Comparison of ENCODE assay signal across 8 mouse cellular contexts in the genomic region with DNA sequence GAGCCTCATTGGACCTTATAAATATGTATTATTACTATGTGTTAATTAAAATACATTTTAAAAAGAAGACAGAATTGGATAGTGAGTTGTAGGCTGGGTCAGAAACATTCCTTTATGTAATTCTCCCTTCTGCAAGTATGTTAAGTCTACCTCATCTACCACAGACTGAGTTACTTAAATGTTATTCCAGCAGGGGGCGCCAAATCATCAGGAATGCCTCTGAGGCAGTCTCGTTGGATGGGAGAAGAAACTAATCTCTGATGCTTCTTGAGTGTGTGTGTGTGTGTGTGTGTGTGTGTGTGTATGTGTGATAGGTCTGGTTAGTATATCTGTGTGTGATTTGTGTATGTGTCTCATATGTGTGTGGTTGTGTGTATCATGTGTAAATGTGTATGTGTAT. TPM values are rescaled to one million over a fixed set of nuclear protein-coding genes. Genes with fewer than 3 reads are reported as not detected.
DNase-seq lines count a peak whose midpoint lies in the region; ATAC-seq and TF ChIP-seq lines count a peak whose summit lies in the region.
"Had no signal": no experiment of that assay in that cellular context is flagged by ENCODE, and none has a peak within 500 bp of the region (broad histone marks: within the 10 kb centered on the region; RNA-seq: fewer than 3 reads in every experiment).

No protein-coding gene starts in this region.

- no peak overlapping the region for H3K27ac ChIP-seq in forebrain, embryonic 15.5 days (replicated peaks)
- no peak overlapping the region for H3K27ac ChIP-seq in left cerebral cortex, adult 2 months
- H3K27ac ChIP-seq in midbrain, embryonic 10.5 days (replicated peaks) = no peak overlapping the region

- no peak overlapping the region for H3K4me2 ChIP-seq in forebrain, embryonic 15.5 days (replicated peaks)

- intact Hi-C loops in left cerebral cortex, adult 2 months (cut with DNase I) = loop anchor here (1.0 to 10.0 kb wide), 6 partner anchors 113 to 547 kb away; a partner anchor contains a TSS

- H3K9ac ChIP-seq in forebrain, embryonic 15.5 days (replicated peaks) = no peak overlapping the region

- WGBS in forebrain, embryonic 15.5 days = 2% methylated on average over 2 of the region's 2 CpGs
- WGBS in midbrain, embryonic 10.5 days = 1% methylated on average over 2 of the region's 2 CpGs

- peak; percentile 83 for ATAC-seq in forebrain, embryonic 15.5 days (replicated peaks)

- no peaks in the 10 kb centered on the region for H3K9me3 ChIP-seq in forebrain, embryonic 15.5 days
- H3K9me3 ChIP-seq in midbrain, embryonic 10.5 days (replicated peaks) = no peaks in the 10 kb centered on the region

- H3K36me3 ChIP-seq in forebrain, embryonic 15.5 days = no peaks in the 10 kb centered on the region
- H3K36me3 ChIP-seq in midbrain, embryonic 10.5 days = no peaks in the 10 kb centered on the region

- no peaks in the 10 kb centered on the region for H3K27me3 ChIP-seq in forebrain, embryonic 15.5 days
- peaks cover 13% of the 10 kb centered on the region for H3K27me3 ChIP-seq in midbrain, embryonic 10.5 days (ENCODE audit: low read depth, poor library complexity, severe bottlenecking)

- peak; percentile 72 for TF ChIP-seq CTCF in left cerebral cortex, adult 2 months (IDR thresholded peaks at IDR 0.05)

- peaks cover 6% of the 10 kb centered on the region for H3K4me1 ChIP-seq in forebrain, embryonic 15.5 days
- peaks cover 26% of the 10 kb centered on the region for H3K4me1 ChIP-seq in midbrain, embryonic 10.5 days

- DNase-seq in R1 (ENCODE audit: low read depth, low spot score) = peak; percentile 92
- peak; percentile 82 for DNase-seq in cerebellum, adult 11 months
- DNase-seq in hindlimb bud, embryonic 11.5 days (ENCODE audit: extremely low spot score, low read depth, low spot score) = peak; percentile 72
- peak; percentile 83 to 84 for DNase-seq in left cerebral cortex, adult 2 months (ENCODE audit: extremely low spot score in 1 of 2, low spot score in 2 of 2)
- DNase-seq in midbrain, embryonic 10.5 days (ENCODE audit: low spot score) = peak; percentile 80
- peak; percentile 95 for DNase-seq in right cerebral cortex, postnatal 4 days

- no peak overlapping the region for H3K4me3 ChIP-seq in forebrain, embryonic 15.5 days
- no peak overlapping the region for H3K4me3 ChIP-seq in left cerebral cortex, adult 2 months
- H3K4me3 ChIP-seq in midbrain, embryonic 10.5 days = no peak overlapping the region

RNA-seq across cellular contexts. Expression of a gene that starts 3.4 kb away (rescaled TPM):
- polyA plus RNA-seq in forebrain, embryonic 15.5 days (2015; fragmentation: Nextera tagmentation; extraction: Ambion mirVana) = 4.1 and 6.7 TPM in 2 replicates
- total RNA-seq in left cerebral cortex, adult 2 months (2021) = 10 to 100 TPM; 13.0 to 13.5 TPM
- polyA plus RNA-seq in midbrain, embryonic 10.5 days (2016; fragmentation: Nextera tagmentation; extraction: Ambion mirVana) = 5.6 and 7.1 TPM in 2 replicates

RNA-seq across cellular contexts. Expression of a gene that starts 16.5 kb away (rescaled TPM):
- polyA plus RNA-seq in forebrain, embryonic 15.5 days (2015; fragmentation: Nextera tagmentation; extraction: Ambion mirVana) = not detected in 2 replicates
- not detected for total RNA-seq in left cerebral cortex, adult 2 months (2021)
- not detected in 2 replicates for polyA plus RNA-seq in midbrain, embryonic 10.5 days (2016; fragmentation: Nextera tagmentation; extraction: Ambion mirVana)
- polyA plus RNA-seq: small intestine, adult 2 months had no signal

RNA-seq across cellular contexts. Expression of a gene that starts 29.0 kb away (rescaled TPM):
- 27.5 and 31.5 TPM in 2 replicates for polyA plus RNA-seq in forebrain, embryonic 15.5 days (2015; fragmentation: Nextera tagmentation; extraction: Ambion mirVana)
- total RNA-seq in left cerebral cortex, adult 2 months (2021) = 10 to 100 TPM; 45.9 to 50.8 TPM
- polyA plus RNA-seq in midbrain, embryonic 10.5 days (2016; fragmentation: Nextera tagmentation; extraction: Ambion mirVana) = 61.7 and 70.5 TPM in 2 replicates

RNA-seq across cellular contexts. Expression of a gene that starts 49.0 kb away (rescaled TPM):
- 66.9 and 67.4 TPM in 2 replicates for polyA plus RNA-seq in forebrain, embryonic 15.5 days (2015; fragmentation: Nextera tagmentation; extraction: Ambion mirVana)
- 10 to 100 TPM; 41.4 to 43.8 TPM for total RNA-seq in left cerebral cortex, adult 2 months (2021)
- 17.2 and 39.7 TPM in 2 replicates for polyA plus RNA-seq in midbrain, embryonic 10.5 days (2016; fragmentation: Nextera tagmentation; extraction: Ambion mirVana)
